Mouse (Mus musculus) frontal cortex, postnatal 36 days (tissue): ENCODE measurements at regions not wholly inside any gene's neighbourhood (a gene's known extent, or its start where the extent isn't known, plus 50 kb on each side); places are given as distances from the start of the nearest gene placed in this dataset.

Experiments used
- DNase-seq, 2 experiments: peaks; one replicate each; pipeline ENCODE4 v3.0.0; 2022; ENCODE audit warnings: low spot score in 2 of 2

DNA sequence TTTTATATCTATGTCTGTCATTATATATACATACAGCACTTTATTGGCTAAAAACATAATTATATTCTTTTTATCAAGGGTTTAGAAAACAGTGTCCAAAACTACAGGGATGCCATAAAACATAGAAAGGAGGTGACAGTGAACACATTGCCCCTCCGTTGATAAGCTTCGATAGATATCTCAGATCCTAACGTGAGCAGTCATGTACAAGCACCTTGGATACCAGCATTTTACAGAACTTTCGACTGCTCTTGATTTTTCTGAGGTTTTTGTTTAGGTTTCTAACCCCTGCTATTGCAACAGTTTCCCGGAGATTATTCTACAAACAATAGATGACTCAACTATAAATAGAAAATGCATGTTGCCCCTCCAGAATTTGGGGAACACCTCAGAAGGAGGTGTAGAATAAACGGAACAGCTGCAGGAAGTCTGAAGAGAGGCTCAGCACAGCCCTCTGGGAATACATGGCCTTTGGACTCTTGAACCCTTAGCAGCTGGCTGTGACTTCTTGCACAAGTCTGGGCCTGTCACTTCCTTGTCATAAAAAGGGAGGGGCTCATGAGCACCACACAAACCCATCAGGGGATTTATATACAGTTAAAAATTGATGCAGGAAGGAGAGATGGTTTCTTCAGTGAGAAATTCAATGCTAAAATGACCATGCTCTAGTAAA is 87.1 kb upstream of the Gpc5 start:
- DNase-seq = no peak

- DNase-seq = no peak
Measured at GRCm38 (mm10) chr14:115010877-115011276, 81.1 kb upstream of the Gpc5 start.

GRCm38 (mm10) chr14:115015299-115015698 is 76.7 kb upstream of the Gpc5 start:
- DNase-seq = peak in 1 of 2 experiments; percentile 4

GRCm38 (mm10) chr14:115017410-115018153 is 74.4 kb upstream of the Gpc5 start:
- DNase-seq = peak; percentile 65 to 72

DNA sequence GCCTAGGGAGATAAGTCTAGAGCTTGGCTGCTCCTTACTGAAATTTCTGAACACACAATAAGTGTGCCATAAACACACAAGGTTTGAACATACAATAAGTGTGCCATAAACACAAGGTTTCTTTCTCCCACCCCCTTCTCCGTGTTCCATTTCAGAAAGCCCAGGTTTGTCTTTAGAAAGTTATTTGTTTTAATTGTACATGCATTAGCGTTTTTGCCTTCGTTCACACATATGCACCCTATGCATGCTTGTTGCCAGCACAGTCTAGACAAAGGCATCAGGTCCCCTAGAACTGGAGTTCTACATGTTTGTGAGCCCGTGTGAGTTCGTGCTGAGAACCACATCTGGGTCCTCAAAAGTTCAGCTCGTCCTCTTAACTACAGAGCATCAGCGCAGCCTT is 64.0 kb upstream of the Gpc5 start:
- DNase-seq = no peak

GRCm38 (mm10) chr14:115031734-115032133 is 60.3 kb upstream of the Gpc5 start:
- no peak for DNase-seq

DNA sequence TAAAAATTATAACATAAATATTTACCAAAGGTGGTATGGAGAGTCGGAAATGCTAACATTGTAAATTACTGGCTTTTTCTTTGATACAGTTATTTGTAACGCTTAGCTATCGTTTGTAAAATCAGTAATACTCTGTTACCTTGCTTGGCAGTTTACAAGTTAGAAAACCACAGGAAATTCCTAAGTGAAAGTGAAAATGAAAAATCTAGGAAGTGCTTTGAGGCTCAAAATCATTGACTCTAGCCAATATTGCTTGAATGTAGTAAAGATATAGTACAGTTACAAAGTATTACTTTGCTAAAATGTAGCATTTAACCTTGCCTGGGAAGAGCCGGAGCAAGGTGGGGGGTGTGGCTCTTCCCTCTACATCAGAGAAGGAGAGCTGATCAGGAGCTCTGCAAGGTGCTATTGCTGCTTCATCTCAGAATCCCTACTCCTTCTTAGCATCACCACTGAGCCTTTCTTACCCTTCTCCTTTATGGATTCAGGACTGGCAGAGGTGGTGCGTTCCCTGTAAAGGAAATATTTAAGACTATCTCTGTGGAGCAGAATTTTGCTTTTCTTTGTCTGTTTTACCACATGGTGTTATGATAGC is 58.5 kb upstream of the Gpc5 start:
- DNase-seq = no peak

GRCm38 (mm10) chr14:115034718-115035437 is 57.1 kb upstream of the Gpc5 start:
- no peak for DNase-seq

DNA sequence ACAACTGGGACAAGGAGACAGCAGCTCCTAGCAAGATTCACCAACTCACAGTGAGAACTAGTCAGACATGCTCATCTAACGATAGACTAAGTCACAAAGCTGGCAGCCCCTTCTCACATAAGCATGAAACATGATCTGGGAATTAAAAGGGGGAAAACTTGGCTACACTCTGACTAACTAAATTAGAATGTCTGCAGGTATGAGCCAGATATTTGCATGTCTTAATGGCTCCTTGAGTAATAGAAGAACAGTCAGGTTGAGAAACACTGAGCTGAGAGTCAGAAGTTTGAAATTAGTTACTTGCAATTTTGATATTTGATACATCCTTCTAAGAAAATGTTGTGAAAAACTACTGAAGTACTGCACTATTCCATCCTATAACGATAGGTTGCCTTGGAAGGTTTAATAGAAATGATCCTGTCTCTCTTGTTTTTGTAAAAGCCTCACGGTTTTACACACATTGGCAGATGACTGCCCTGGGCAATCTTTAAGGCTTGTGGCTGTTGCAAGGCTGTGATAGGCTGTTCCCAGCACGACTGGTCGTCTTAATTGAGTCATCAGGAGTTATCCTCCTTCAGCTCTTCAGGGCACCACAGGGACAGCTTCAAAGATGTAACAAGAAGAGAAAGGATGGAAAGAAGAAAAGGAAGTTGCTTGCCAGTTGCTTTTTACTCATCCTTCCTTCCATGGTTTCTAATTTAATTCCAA is 54.8 kb upstream of the Gpc5 start:
- DNase-seq = no peak

- DNase-seq = no peak
Measured at GRCm38 (mm10) chr14:115038788-115039187, 53.2 kb upstream of the Gpc5 start.

DNA sequence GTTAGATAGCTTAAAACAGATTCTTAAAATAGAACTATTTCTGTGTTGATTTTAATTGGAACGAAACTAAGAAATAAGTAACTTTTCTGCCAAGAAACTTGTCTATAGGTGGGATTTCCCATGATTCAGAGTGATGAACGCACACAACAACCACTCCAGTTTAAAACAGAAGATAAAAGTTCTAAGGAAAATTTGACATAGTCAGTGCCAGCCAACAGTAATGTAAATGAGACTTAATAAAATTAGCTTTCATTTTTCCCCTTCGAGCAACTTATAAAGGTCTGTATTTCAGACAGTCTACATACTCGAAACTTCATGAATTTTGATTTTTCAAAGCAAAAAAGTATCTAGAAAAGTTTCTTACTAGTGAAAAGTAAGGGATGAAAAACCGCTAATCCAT is 52.5 kb upstream of the Gpc5 start:
- DNase-seq = no peak

GRCm38 (mm10) chr14:115040091-115040571 is 51.9 kb upstream of the Gpc5 start:
- DNase-seq = peak in 1 of 2 experiments; percentile 33

- peak; percentile 54 to 55 for DNase-seq
Measured at GRCm38 (mm10) chr14:115040578-115041206, 51.3 kb upstream of the Gpc5 start.

GRCm38 (mm10) chr14:115041336-115042054 is 50.5 kb upstream of the Gpc5 start:
- DNase-seq = peak; percentile 5 to 6

DNA sequence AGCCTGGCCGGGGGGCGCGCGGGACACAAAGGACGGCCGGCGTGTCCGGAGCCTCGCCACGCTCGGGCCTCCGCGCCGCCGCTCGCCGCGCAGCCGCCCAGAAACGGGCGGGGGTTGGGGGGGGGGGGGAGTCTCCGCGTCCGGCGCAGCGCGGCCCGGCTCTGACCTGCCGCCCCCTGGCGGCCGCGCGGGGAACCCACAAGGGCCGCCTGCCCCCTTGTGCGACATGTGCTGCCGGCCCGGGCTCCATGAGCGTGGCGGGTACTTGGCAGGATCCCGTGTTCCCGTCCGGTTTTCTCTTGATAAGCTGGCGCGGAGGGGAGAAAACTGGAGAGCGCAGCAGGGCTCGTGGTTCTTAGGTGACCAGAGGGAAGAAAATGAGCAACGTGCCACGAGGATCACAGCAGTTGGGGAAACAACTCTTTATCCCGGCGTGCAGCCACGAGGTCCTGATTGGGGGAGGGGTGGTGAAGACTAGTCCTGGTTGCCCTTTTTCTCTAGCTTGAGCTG is 49.9 kb upstream of the Gpc5 start:
- peak; percentile 76 to 84 for DNase-seq
